Mouse (Mus musculus) embryonic facial prominence, embryonic 15.5 days (tissue): ENCODE measurements at regions not wholly inside any gene's neighbourhood (a gene's known extent, or its start where the extent isn't known, plus 50 kb on each side); places are given as distances from the start of the nearest gene placed in this dataset.

Experiments used
- ATAC-seq: fragments of 200-750 bp; cut with Nextera tagmentation; 2 replicates; pipeline ENCODE4 v1.8.0; 2017; ENCODE audit warnings: low read depth, moderate TSS enrichment; ENCODE audit not compliant: insufficient number of reproducible peaks, low FRiP score, low TSS enrichment
- H3K27ac ChIP-seq: fragments of 300-500 bp; sonication (generic); replicated peaks from 2 replicates; pipeline ENCODE4 v1.5.1; 2015; ENCODE audit warnings: mild to moderate bottlenecking, inconsistent platforms
- H3K27me3 ChIP-seq: fragments of 300-500 bp; sonication (generic); 2 replicates; pipeline ENCODE4 v1.6.1; 2015; ENCODE audit warnings: inconsistent platforms
- H3K36me3 ChIP-seq: fragments of 300-500 bp; sonication (generic); 2 replicates; pipeline ENCODE4 v1.6.1; 2015; ENCODE audit warnings: mild to moderate bottlenecking, inconsistent platforms
- H3K4me1 ChIP-seq: fragments of 300-500 bp; sonication (generic); 2 replicates; pipeline ENCODE4 v1.6.1; 2015; ENCODE audit warnings: inconsistent platforms
- H3K4me2 ChIP-seq: fragments of 300-500 bp; sonication (generic); replicated peaks from 2 replicates; pipeline ENCODE4 v1.6.1; 2015; ENCODE audit warnings: mild to moderate bottlenecking, inconsistent platforms
- H3K4me3 ChIP-seq: fragments of 300-500 bp; sonication (generic); replicated peaks from 2 replicates; pipeline ENCODE4 v1.5.1; 2015; ENCODE audit warnings: mild to moderate bottlenecking, inconsistent platforms
- H3K9ac ChIP-seq: fragments of 300-500 bp; sonication (generic); 2 replicates; pipeline ENCODE4 v1.6.1; 2015; ENCODE audit warnings: inconsistent platforms
- H3K9me3 ChIP-seq: fragments of 300-500 bp; sonication (generic); replicated peaks from 2 replicates; pipeline ENCODE4 v1.6.1; 2016; ENCODE audit warnings: inconsistent platforms
- WGBS: fragments of 180-500 bp; shearing (Covaris S2); methylation state at CpG from one replicate; pipeline ENCODE4 v1.1.7; 2015; 5-methylcytosine and 5-hydroxymethylcytosine counted together

GRCm38 (mm10) chr12:99097618-99098066 lies 177.3 kb downstream of the Ttc8 start:
- no peak for ATAC-seq
- 87% methylated on average over 17 of the region's 17 CpGs for WGBS
- H3K4me2 ChIP-seq, result no peak overlapping the region
- H3K27ac ChIP-seq, result no peak overlapping the region
- no peak overlapping the region for H3K9ac ChIP-seq
- H3K27me3 ChIP-seq, result no peaks in the 10 kb centered on the region
- H3K4me1 ChIP-seq, result peaks cover 4% of the 10 kb centered on the region; the same call in 1 of the 2 replicates
- no peak overlapping the region for H3K4me3 ChIP-seq
- no peaks in the 10 kb centered on the region for H3K9me3 ChIP-seq
- H3K36me3 ChIP-seq, result no peaks in the 10 kb centered on the region

GRCm38 (mm10) chr12:99099881-99100280 lies 179.5 kb downstream of the Ttc8 start:
- Histone ChIP-seq H3K36me3 (no peaks in the 10 kb centered on the region), H3K9ac (no peak overlapping the region), H3K4me3 (no peak overlapping the region), H3K4me2 (no peak overlapping the region), H3K9me3 (no peaks in the 10 kb centered on the region), H3K27me3 (no peaks in the 10 kb centered on the region), H3K27ac (no peak overlapping the region), H3K4me1 (peaks cover 4% of the 10 kb centered on the region; the same call in 1 of the 2 replicates)
- no peak for ATAC-seq
- WGBS, result 74% methylated on average over 7 of the region's 7 CpGs

- Histone ChIP-seq H3K27me3 (no peaks in the 10 kb centered on the region), H3K4me1 (no peaks in the 10 kb centered on the region), H3K9ac (no peak overlapping the region), H3K27ac (no peak overlapping the region), H3K9me3 (no peaks in the 10 kb centered on the region), H3K4me2 (no peak overlapping the region), H3K4me3 (no peak overlapping the region), H3K36me3 (no peaks in the 10 kb centered on the region)
- WGBS, result 87% methylated on average over 5 of the region's 5 CpGs
- no peak for ATAC-seq
Measured at GRCm38 (mm10) chr12:99108616-99109015, 188.2 kb downstream of the Ttc8 start.

- no peaks in the 10 kb centered on the region for H3K36me3 ChIP-seq
- no peak overlapping the region for H3K4me2 ChIP-seq
- no peaks in the 10 kb centered on the region for H3K9me3 ChIP-seq
- no peak overlapping the region for H3K27ac ChIP-seq
- no peak overlapping the region for H3K4me3 ChIP-seq
- ATAC-seq, result no peak
- WGBS, result 55% methylated on average over 2 of the region's 2 CpGs
- H3K4me1 ChIP-seq, result no peaks in the 10 kb centered on the region
- no peak overlapping the region for H3K9ac ChIP-seq
- no peaks in the 10 kb centered on the region for H3K27me3 ChIP-seq
Measured at GRCm38 (mm10) chr12:99113781-99114180, 193.4 kb downstream of the Ttc8 start.

- Histone ChIP-seq H3K4me3 (no peak overlapping the region), H3K4me2 (no peak overlapping the region), H3K27me3 (no peaks in the 10 kb centered on the region), H3K4me1 (no peaks in the 10 kb centered on the region), H3K9me3 (no peaks in the 10 kb centered on the region), H3K9ac (no peak overlapping the region), H3K27ac (no peak overlapping the region), H3K36me3 (no peaks in the 10 kb centered on the region)
- no peak for ATAC-seq
- WGBS, result 63% methylated on average over 7 of the region's 7 CpGs
Measured at GRCm38 (mm10) chr12:99116491-99116890, 196.1 kb downstream of the Ttc8 start.

GRCm38 (mm10) chr12:99118381-99119115 lies 198.2 kb downstream of the Ttc8 start:
- no peaks in the 10 kb centered on the region for H3K9me3 ChIP-seq
- no peak overlapping the region for H3K4me3 ChIP-seq
- no peaks in the 10 kb centered on the region for H3K27me3 ChIP-seq
- no peak overlapping the region for H3K4me2 ChIP-seq
- no peak for ATAC-seq
- 88% methylated on average over 12 of the region's 12 CpGs for WGBS
- H3K27ac ChIP-seq, result no peak overlapping the region
- H3K9ac ChIP-seq, result no peak overlapping the region
- H3K36me3 ChIP-seq, result no peaks in the 10 kb centered on the region
- H3K4me1 ChIP-seq, result 0 out of 2 replicates have a peak, but pooled peaks cover 5% of the 10 kb centered on the region

GRCm38 (mm10) chr12:99119966-99120365 lies 199.6 kb downstream of the Ttc8 start:
- Histone ChIP-seq H3K4me3 (no peak overlapping the region), H3K4me2 (no peak overlapping the region), H3K4me1 (peaks cover 12% of the 10 kb centered on the region), H3K36me3 (no peaks in the 10 kb centered on the region), H3K27me3 (no peaks in the 10 kb centered on the region), H3K27ac (no peak overlapping the region), H3K9ac (no peak overlapping the region), H3K9me3 (no peaks in the 10 kb centered on the region)
- ATAC-seq, result no peak
- WGBS, result 92% methylated on average over 9 of the region's 9 CpGs

- 47% methylated on average over 15 of the region's 15 CpGs for WGBS
Measured at GRCm38 (mm10) chr12:99123611-99124495, 203.5 kb downstream of the Ttc8 start.

GRCm38 (mm10) chr12:99126129-99126528 lies 205.8 kb downstream of the Ttc8 start:
- no peak overlapping the region for H3K4me3 ChIP-seq
- no peak for ATAC-seq
- 98% methylated on average over 2 of the region's 2 CpGs for WGBS
- no peak overlapping the region for H3K27ac ChIP-seq
- H3K36me3 ChIP-seq, result no peaks in the 10 kb centered on the region
- H3K9me3 ChIP-seq, result no peaks in the 10 kb centered on the region
- H3K4me1 ChIP-seq, result peaks cover 12% of the 10 kb centered on the region
- H3K27me3 ChIP-seq, result no peaks in the 10 kb centered on the region
- no peak overlapping the region for H3K9ac ChIP-seq
- no peak overlapping the region for H3K4me2 ChIP-seq

More at GRCm38 (mm10) chr12:99123611-99124495, 203.5 kb downstream of the Ttc8 start:
- no peaks in the 10 kb centered on the region for H3K9me3 ChIP-seq
- H3K36me3 ChIP-seq, result no peaks in the 10 kb centered on the region
- no peak overlapping the region for H3K9ac ChIP-seq
- 0 out of 2 replicates have a peak overlapping the region, but pooled peaks have one; percentile 4 for H3K4me2 ChIP-seq
- H3K27me3 ChIP-seq, result no peaks in the 10 kb centered on the region
- H3K27ac ChIP-seq, result no peak overlapping the region
- H3K4me3 ChIP-seq, result no peak overlapping the region
- H3K4me1 ChIP-seq, result peaks cover 12% of the 10 kb centered on the region
- no peak for ATAC-seq
